Mouse (Mus musculus): ENCODE data around the gene Zfp92.

- TF ChIP-seq CTCF (IDR thresholded peaks at IDR 0.05; ENCODE audit: extremely low read depth, insufficient read depth, low read length): no peak
- TF ChIP-seq POLR2A (IDR thresholded peaks at IDR 0.05; ENCODE audit: extremely low read depth, insufficient read depth, low read length): no peak
Measured at GRCm38 (mm10) chrX:73467446-73468241, 56.7 kb downstream of the Zfp92 start.

Data from cortical plate, adult 2 months (tissue).